19 mouse cellular contexts compared by ENCODE assay signal in the genomic region with DNA sequence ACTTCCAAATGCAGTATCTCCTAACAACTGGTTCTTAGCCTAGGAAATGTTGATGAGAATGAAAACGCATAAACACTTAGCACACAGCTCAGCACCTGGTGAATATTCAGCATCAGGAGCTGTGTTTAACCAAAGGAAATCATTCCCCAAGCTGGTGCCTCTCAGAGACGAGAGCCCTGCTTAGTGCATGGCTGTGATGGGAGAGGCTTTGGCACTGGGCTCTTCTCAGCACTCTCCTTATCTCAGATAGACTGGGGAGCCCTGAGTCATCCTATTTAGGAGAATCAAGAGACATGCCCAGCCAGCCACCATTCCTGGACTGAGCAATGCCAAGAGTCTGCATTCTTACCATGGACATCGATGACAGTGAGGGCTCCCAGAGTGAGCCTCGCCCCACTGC.
DNase-seq lines count a peak whose midpoint lies in the region; ATAC-seq and TF ChIP-seq lines count a peak whose summit lies in the region.
"Had no signal": no experiment of that assay in that cellular context is flagged by ENCODE, and none has a peak within 500 bp of the region (broad histone marks: within the 10 kb centered on the region; RNA-seq: fewer than 3 reads in every experiment).

No protein-coding gene starts in this region.

- no peaks in the 10 kb centered on the region for H3K9me3 ChIP-seq in heart, embryonic 15.5 days (replicated peaks)
- H3K9me3 ChIP-seq: heart, embryonic 10.5 days; hindbrain, embryonic 10.5 days; intestine, embryonic 15.5 days; liver, embryonic 13.5 days had no signal

- H3K27me3 ChIP-seq in heart, embryonic 15.5 days: no peaks in the 10 kb centered on the region
- H3K27me3 ChIP-seq: intestine, embryonic 15.5 days; liver, embryonic 13.5 days had no signal

- peaks cover 4% of the 10 kb centered on the region; the same call in 1 of the 2 replicates for H3K4me1 ChIP-seq in heart, embryonic 15.5 days (replicated peaks)
- H3K4me1 ChIP-seq: heart, embryonic 10.5 days; hindbrain, embryonic 10.5 days; intestine, embryonic 15.5 days; liver, embryonic 13.5 days; megakaryocyte, embryonic 14.5 days had no signal

- no peak overlapping the region for H3K4me2 ChIP-seq in heart, embryonic 15.5 days
- H3K4me2 ChIP-seq: intestine, embryonic 15.5 days; liver, embryonic 13.5 days had no signal

- intact Hi-C loops in heart, postnatal 14 days (cut with DNase I): no loop called here

- H3K4me3 ChIP-seq in heart, embryonic 15.5 days: no peak overlapping the region
- H3K4me3 ChIP-seq in layer of hippocampus, adult 2 months: no peak overlapping the region
- H3K4me3 ChIP-seq: heart, embryonic 10.5 days; hindbrain, embryonic 10.5 days; intestine, embryonic 15.5 days; liver, embryonic 13.5 days; megakaryocyte, embryonic 14.5 days had no signal

- H3K36me3 ChIP-seq in heart, embryonic 15.5 days: no peaks in the 10 kb centered on the region
- H3K36me3 ChIP-seq: heart, embryonic 10.5 days; hindbrain, embryonic 10.5 days; intestine, embryonic 15.5 days; liver, embryonic 13.5 days had no signal

- H3K9ac ChIP-seq in heart, embryonic 15.5 days: no peak overlapping the region
- H3K9ac ChIP-seq: intestine, embryonic 15.5 days; liver, embryonic 13.5 days had no signal

- no peak for DNase-seq in heart, postnatal 14 days
- DNase-seq in layer of hippocampus, adult 2 months (ENCODE audit: low spot score in 2 of 2): no peak
- DNase-seq in layer of hippocampus, postnatal 25 days (ENCODE audit: extremely low spot score in 1 of 2, low spot score in 1 of 2): no peak
- peak; percentile 11 for DNase-seq in right cerebral cortex, postnatal 25 days
- no peak for DNase-seq in right cerebral cortex, postnatal 14 days
- no peak for DNase-seq in lung, postnatal 4 days
- DNase-seq: adrenal gland, adult 8-10 months; cerebellum, adult 9-10 months; gastrocnemius, postnatal 10 days; kidney, adult 8-10 months; kidney, postnatal 10 days; liver, embryonic 13.5 days; lung, adult 2 months had no signal

- TF ChIP-seq CTCF in layer of hippocampus, adult 2 months (conservative IDR thresholded peaks at IDR 0.05): no peak

- no peak overlapping the region for H3K27ac ChIP-seq in heart, embryonic 15.5 days
- H3K27ac ChIP-seq in layer of hippocampus, adult 2 months: peak overlapping the region; percentile 82
- H3K27ac ChIP-seq: heart, embryonic 10.5 days; hindbrain, embryonic 10.5 days; intestine, embryonic 15.5 days; liver, embryonic 13.5 days had no signal

- 46% methylated on average over 4 of the region's 4 CpGs for WGBS in heart, embryonic 15.5 days

- ATAC-seq in heart, embryonic 15.5 days (replicated peaks; ENCODE audit: insufficient number of reproducible peaks, insufficient read depth, low FRiP score, low read depth): peak; percentile 66; the same call in 1 of the 2 replicates
- ATAC-seq: activated CD4-positive, CD25-positive, alpha-beta regulatory T cell, adult 4 months; intestine, embryonic 15.5 days had no signal
